Mouse (Mus musculus) induced T-regulatory cell, adult 2 months (primary cell): ENCODE measurements at regions not wholly inside any gene's neighbourhood (a gene's known extent, or its start where the extent isn't known, plus 50 kb on each side); places are given as distances from the start of the nearest gene placed in this dataset.

ENCODE experiments used
- DNase-seq: peaks from one replicate; pipeline ENCODE4 v3.0.0-alpha.2; 2012; ENCODE audit warnings: low read depth

DNA sequence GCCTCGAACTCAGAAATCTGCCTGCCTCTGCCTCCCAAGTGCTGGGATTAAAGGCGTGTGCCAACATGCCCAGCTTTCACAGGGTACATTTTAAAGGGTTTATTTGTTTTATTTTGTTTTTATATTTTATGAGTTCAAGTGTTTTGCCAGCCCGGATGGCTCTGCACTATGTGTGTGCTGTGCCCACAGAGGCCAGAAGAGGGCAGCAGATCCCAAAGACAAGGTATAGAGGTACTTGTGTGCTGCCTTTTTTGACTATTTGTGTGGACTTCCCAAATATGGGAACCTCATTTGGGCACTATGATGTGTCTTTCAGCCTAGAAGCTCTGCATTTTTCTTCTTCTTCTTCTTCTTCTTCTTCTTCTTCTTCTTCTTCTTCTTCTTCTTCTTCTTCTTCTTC, 176.4 kb upstream of the Azi2 start:
- peak; percentile 61 for DNase-seq

GRCm38 (mm10) chr9:117863318-117863717, 177.0 kb upstream of the Azi2 start:
- DNase-seq: no peak

- DNase-seq: no peak
Observed at GRCm38 (mm10) chr9:117859580-117860045, 180.7 kb upstream of the Azi2 start.

- DNase-seq: no peak
Observed at GRCm38 (mm10) chr9:117843531-117843930, 196.8 kb upstream of the Azi2 start.

DNA sequence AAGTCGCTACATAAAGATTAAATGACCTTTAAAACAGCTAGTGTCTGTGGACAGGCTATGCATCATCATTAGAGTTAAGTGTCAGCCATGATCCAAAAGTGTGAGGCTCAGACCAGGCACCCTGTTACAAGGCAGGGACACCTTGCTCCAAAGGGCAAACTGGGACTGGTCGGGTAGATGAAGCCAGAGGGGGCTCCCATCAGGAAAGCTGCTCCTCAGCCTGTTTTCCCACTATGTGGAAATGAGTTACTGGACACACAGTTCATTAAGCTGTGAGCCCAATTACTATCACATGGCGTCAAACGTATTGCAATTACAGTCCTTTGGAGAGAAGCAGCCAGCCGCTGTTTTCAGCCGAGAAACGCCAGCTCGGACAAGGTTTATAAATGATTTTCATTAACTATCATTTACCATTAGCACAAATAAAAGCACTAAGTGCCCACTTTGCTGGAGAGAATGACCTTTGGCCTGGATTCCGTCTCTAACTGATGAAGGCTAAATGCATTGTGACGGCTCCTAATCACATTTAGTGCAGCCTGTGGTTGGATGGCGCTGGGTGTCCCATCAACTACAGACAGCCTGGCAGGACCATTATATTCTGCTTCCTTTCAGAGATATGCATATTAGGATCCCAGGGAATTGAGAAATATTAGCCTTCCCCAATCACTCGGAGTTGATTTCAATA, 203.5 kb upstream of the Azi2 start:
- no peak for DNase-seq

DNA sequence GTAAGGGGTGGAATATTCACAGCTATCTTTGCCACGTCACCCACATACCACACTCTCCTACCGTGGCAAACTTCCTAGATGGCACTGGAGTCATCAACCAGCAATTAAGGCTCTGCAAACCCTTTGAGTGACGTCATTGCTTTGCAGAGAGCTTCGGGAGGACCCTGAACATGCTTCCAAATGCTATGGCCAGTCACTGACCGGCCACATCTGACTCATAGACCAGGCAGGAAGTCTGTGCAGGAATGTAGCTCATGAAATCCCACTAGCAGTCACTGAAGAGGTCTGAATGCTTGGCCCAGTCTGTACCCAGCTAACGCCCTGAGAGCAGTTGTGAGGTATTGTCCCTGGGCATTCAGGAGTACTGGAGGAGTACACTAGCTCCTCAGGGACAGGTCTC, 203.9 kb upstream of the Rbms3 start:
- DNase-seq: no peak

- DNase-seq: no peak
Observed at GRCm38 (mm10) chr9:117814661-117815060, 184.9 kb upstream of the Rbms3 start.

- DNase-seq: no peak
Observed at GRCm38 (mm10) chr9:117813216-117813615, 183.5 kb upstream of the Rbms3 start.

DNA sequence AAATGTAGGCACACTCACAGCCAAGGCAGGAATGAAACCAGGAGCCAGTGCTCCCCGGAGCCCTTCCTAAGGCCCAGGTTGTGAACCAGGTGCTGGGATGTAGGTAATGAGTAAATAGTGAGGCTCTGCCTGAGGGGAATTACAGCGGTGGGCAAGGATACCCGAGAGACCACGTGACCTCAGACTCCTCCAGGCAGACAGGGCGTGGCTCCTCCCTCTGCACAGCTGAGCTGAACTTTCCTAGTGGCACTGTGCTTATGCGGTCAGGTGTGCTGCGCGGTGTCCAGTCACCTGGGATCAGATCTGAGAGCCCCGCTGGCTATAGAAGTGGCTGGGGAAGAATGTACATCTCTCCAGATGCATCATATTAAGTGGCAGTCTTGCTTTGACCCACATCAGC, 176.1 kb upstream of the Rbms3 start:
- no peak for DNase-seq

DNA sequence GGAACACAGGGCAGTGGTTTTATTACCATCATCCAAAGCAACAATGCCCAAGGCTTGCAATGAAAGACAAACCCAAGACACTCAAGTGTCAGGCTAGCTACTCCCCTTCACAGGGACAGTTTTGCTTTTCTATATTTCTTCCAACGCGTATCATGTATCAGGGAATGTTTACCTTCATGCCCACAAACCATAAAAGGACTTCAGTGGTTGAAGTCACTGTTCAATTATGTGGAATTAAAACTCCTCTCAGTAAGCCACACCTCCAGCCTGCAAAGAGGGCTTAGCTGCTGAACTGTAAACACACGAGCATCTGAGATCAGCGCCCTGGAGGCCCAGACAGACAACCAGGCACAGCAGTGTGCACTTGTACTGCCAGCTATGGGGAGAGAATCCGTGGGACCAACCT, 154.5 kb upstream of the Rbms3 start:
- no peak for DNase-seq

DNA sequence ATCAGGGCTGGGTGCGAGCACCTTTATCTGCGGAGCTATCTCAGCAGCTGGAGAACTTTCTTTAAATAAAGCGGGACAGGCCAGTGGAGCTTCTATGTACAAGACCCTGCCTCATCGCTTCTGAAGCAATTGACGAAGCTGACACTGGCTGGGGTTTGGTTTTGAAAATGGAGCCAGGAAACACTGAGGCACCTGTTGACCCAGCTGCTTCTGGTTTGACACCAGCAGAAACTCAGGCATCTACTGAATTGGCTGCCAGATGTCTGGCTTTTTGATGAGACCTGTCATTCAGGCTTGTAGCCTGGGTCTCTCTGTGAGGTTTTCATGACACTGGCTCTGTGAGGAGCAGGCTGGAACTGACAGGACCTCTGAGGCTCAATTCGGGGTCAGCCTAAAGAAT, 124.9 kb upstream of the Rbms3 start:
- no peak for DNase-seq

DNA sequence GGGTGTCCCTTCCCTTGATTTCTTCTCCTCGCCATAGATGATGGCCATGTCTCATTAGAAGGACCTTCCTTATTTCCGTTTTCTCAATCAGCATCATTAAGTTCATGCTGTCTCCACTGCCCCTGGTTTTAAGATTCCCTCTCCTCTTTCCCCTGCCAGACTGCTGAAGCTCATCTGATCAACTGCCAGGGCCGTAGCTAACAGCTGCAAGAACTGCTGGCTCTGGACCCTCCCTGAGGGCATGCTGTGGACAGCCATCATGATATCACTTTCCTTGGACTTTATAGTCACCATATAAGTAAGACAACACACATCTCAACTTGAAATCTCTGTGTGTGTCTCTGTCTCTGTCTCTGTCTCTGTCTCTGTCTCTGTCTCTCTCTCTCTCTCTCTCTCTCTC, 123.8 kb upstream of the Rbms3 start:
- DNase-seq: no peak

DNA sequence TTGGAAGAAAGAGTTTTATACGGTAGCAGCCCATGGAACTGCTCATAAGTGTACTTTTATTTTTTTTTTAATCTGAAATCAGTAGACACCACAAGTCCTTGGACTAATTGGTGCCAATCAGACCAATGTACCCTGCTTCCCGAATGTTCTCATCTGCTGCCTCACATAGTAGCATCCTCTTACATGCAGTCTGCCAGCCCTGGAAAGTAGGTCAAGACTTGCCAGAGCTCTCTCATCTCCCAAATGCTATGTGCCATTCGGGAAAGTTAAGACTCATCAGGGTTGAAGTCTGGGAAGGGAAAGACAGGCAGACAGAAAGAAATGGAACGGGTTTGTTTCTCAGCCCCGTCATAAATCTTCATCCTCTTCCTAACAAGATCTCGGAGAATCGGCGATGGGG, 115.2 kb upstream of the Rbms3 start:
- DNase-seq: no peak

GRCm38 (mm10) chr9:117729366-117729765, 99.7 kb upstream of the Rbms3 start:
- DNase-seq: no peak

- DNase-seq: no peak
Observed at GRCm38 (mm10) chr9:117720161-117720598, 90.5 kb upstream of the Rbms3 start.

DNA sequence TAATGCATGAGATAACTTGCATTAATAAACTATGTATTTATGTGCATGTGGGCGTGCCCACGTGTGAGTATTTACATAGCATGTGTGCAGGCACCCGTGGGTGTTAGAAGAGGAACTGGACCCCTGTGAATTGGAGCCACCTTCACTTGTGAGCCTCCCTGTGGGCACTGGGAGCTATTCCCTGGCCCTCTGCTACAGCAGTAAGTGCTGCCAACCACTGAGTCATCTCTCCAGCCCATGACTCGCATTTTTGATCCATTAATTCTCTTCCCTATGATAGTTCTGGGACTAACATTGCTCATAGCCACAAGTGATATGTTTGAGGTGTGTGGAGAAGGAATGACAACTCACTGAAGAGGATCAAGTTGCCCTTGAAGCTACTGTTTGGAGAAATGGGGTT, 87.6 kb upstream of the Rbms3 start:
- DNase-seq: no peak

GRCm38 (mm10) chr9:117716476-117716875, 86.8 kb upstream of the Rbms3 start:
- no peak for DNase-seq

GRCm38 (mm10) chr9:117714741-117715675, 85.3 kb upstream of the Rbms3 start:
- no peak for DNase-seq

DNA sequence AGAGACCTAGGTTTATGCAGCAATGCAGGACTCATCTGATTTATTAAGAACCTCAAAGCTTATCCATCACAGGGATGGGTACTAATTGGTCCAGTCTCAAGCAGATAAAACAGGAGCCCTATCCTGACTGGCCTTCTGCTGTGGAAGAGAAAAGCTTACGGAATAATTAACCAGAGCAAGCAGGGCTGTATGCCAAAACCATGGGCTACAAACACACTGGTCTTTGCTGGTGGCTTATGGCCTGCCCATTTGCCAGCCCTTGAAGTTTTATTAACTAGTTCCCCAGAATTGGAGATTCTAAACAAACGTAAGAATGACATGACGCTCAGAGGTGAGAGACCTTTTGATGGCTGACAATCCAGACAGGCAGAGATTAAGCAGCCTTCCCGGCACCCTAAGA, 83.4 kb upstream of the Rbms3 start:
- no peak for DNase-seq

GRCm38 (mm10) chr9:117711793-117712192, 82.1 kb upstream of the Rbms3 start:
- DNase-seq: no peak

GRCm38 (mm10) chr9:117710966-117711365, 81.3 kb upstream of the Rbms3 start:
- DNase-seq: no peak

DNA sequence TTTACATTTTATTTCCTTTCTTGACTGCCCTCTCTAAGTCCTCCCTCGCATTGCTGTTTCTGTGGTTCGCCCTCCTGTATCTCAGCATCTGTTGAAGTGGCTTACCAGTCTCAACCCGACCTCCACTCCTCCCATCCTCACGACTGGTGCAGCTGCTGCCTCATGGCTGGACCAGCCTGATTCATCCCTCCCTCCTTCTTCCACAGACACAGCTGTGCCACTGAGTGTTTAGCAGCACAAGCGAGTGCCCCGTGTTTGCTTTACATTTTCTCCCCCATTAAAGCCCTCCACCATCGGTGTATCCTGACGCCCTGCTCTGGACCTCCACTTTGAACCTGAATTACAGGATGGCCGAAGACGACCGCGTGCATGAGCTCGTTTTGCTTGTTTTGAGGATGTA, 80.0 kb upstream of the Rbms3 start:
- DNase-seq: no peak

- DNase-seq: no peak
Observed at GRCm38 (mm10) chr9:117693001-117693400, 63.3 kb upstream of the Rbms3 start.
